Mouse (Mus musculus) urinary bladder, postnatal 14 days (tissue): ENCODE data around the gene Map3k20.

Source experiments
- DNase-seq: peaks from one replicate; pipeline ENCODE4 v3.0.0; 2021; ENCODE audit warnings: low spot score

Gene Map3k20

DNA sequence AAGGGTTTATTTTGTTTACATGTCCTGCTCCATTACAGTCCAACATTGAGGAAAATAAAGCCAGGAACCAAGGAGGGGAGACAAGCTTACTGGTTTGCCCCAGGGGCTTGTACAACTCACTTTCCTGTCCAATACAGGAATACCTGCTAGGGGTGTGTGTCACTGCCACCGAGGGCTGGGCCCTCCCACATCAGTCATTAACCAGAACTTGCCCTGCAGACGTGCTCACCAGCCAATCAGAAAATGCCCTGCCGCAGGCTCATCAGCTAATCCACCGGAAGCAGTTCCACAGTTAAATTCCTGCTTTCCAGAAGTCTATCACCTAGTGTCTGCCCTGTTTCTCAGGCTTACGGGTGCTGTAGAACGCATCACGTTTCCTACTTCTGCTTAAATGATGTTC lies 206.2 kb downstream of the Map3k20 start:
- DNase-seq, result no peak
